Mouse (Mus musculus): ENCODE measurements around the gene Plgrkt. TPM values are rescaled to one million over a fixed set of nuclear protein-coding genes. Genes with fewer than 3 reads are reported as not detected.

Gene Plgrkt
- polyA plus RNA-seq, 1 experiment from 2014 or later: 71.9 TPM

DNA sequence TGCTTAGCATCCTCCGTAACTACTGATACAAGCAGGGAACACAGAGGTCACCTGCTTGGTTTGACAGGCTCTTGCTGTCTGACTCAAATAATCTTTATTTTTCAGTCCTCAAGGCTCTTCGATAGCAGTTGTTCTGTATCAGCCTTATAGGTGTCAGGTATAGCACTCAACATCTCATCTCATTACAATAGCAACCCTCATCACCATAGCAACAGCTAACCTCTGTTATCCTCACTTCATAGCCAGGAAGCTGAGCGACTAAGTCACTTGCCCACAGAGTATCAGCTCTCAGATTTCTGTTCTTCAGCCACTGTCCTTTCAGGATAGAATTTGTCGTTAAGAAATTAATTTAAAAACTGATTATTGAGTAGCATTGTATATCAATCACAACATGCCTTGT is 18.6 kb upstream of the Plgrkt start:
- H3K4me1 ChIP-seq (ENCODE audit: control insufficient read depth, insufficient read depth, low read depth, low read length): no peaks in the 10 kb centered on the region
- no peaks in the 10 kb centered on the region for H3K27me3 ChIP-seq (replicated peaks; ENCODE audit: control insufficient read depth, insufficient read depth, low read length)
- no peaks in the 10 kb centered on the region for H3K9me3 ChIP-seq (ENCODE audit: control insufficient read depth, low read length)
- 83% methylated on average over 4 of the region's 4 CpGs for WGBS
- no peaks in the 10 kb centered on the region for H3K36me3 ChIP-seq (ENCODE audit: control insufficient read depth, insufficient read depth, low read length)
- no peak overlapping the region for H3K9ac ChIP-seq (ENCODE audit: low read depth, low read length)
- ATAC-seq: no peak
- no peak overlapping the region for H3K27ac ChIP-seq (ENCODE audit: low read depth, low read length)
- H3K4me3 ChIP-seq (ENCODE audit: low read length): no peak overlapping the region
- no peak overlapping the region for H3K4me2 ChIP-seq (ENCODE audit: low read length)

DNA sequence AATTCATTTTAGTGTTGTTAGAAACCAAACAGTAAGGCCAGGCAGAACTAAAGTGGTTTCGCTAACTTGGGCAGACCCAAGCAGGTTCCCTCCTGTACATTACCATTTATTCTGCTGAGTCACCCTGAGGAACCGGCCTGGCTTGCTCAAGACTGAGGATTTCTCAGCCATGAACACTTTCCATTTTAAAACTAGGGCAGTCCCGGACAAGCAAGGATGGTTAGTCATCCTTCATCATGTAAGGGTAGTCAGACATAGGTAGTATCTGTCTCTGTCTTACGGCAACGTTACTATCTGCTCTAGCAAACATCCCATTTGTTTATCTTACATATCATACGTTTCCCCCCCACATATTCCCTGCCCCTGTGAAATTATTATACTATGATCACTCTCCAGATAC is 17.8 kb upstream of the Plgrkt start:
- ATAC-seq: no peak
- H3K27me3 ChIP-seq (replicated peaks; ENCODE audit: control insufficient read depth, insufficient read depth, low read length): no peaks in the 10 kb centered on the region
- no peak overlapping the region for H3K9ac ChIP-seq (ENCODE audit: low read depth, low read length)
- H3K4me2 ChIP-seq (ENCODE audit: low read length): no peak overlapping the region
- no peaks in the 10 kb centered on the region for H3K4me1 ChIP-seq (ENCODE audit: control insufficient read depth, insufficient read depth, low read depth, low read length)
- no peaks in the 10 kb centered on the region for H3K9me3 ChIP-seq (ENCODE audit: control insufficient read depth, low read length)
- WGBS: 89% methylated on average over 6 of the region's 6 CpGs
- H3K36me3 ChIP-seq (ENCODE audit: control insufficient read depth, insufficient read depth, low read length): no peaks in the 10 kb centered on the region
- no peak overlapping the region for H3K27ac ChIP-seq (ENCODE audit: low read depth, low read length)
- H3K4me3 ChIP-seq (ENCODE audit: low read length): no peak overlapping the region

DNA sequence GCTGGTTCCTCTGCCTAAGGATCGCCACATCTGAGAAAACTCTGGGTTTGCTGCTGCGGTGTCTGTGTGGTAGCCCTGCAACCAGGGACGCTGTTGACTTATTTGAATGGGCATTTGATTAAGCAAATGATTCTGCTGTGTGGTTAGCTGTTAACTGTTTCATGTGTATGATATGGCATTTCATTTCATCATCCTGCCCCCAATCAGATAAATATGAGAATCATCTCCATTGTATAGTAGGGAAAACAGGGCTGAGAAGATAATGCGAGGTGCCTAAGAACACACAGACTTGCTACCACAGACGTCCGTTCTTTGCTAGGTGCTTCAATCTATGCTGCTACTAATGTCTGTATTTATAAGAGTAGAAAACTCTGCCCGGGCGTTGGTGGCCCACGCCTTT is 17.2 kb upstream of the Plgrkt start:
- Histone ChIP-seq H3K4me1 (ENCODE audit: control insufficient read depth, insufficient read depth, low read depth, low read length) (no peaks in the 10 kb centered on the region), H3K9me3 (ENCODE audit: control insufficient read depth, low read length) (no peaks in the 10 kb centered on the region), H3K4me3 (ENCODE audit: low read length) (no peak overlapping the region), H3K9ac (ENCODE audit: low read depth, low read length) (no peak overlapping the region), H3K27me3 (replicated peaks; ENCODE audit: control insufficient read depth, insufficient read depth, low read length) (no peaks in the 10 kb centered on the region), H3K36me3 (ENCODE audit: control insufficient read depth, insufficient read depth, low read length) (no peaks in the 10 kb centered on the region), H3K27ac (ENCODE audit: low read depth, low read length) (no peak overlapping the region), H3K4me2 (ENCODE audit: low read length) (no peak overlapping the region)
- WGBS: 90% methylated on average over 9 of the region's 9 CpGs
- no peak for ATAC-seq

DNA sequence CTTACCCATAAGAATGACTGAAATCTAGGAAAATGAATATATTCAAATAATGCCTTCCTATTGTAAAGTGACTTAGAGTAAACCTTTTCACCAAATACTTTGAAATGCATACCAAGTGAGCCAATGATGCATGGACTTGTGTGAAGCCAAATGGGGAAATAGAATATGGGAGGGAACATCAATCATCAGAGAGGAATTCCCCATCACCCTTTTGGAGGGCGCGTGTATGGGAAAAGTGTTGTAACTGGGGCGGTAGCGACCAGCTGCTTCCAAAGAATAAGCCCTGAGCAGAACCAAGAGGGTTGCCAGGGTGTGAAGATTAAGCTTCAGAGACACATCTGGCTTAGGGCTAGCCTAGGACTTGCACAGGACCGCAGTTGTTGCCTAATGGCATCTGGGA is 16.2 kb upstream of the Plgrkt start:
- no peaks in the 10 kb centered on the region for H3K36me3 ChIP-seq (ENCODE audit: control insufficient read depth, insufficient read depth, low read length)
- H3K27ac ChIP-seq (ENCODE audit: low read depth, low read length): no peak overlapping the region
- no peak for ATAC-seq
- no peak overlapping the region for H3K9ac ChIP-seq (ENCODE audit: low read depth, low read length)
- H3K27me3 ChIP-seq (replicated peaks; ENCODE audit: control insufficient read depth, insufficient read depth, low read length): no peaks in the 10 kb centered on the region
- no peak overlapping the region for H3K4me2 ChIP-seq (ENCODE audit: low read length)
- H3K4me3 ChIP-seq (ENCODE audit: low read length): no peak overlapping the region
- no peaks in the 10 kb centered on the region for H3K4me1 ChIP-seq (ENCODE audit: control insufficient read depth, insufficient read depth, low read depth, low read length)
- H3K9me3 ChIP-seq (ENCODE audit: control insufficient read depth, low read length): no peaks in the 10 kb centered on the region
- 93% methylated on average over 5 of the region's 5 CpGs for WGBS

DNA sequence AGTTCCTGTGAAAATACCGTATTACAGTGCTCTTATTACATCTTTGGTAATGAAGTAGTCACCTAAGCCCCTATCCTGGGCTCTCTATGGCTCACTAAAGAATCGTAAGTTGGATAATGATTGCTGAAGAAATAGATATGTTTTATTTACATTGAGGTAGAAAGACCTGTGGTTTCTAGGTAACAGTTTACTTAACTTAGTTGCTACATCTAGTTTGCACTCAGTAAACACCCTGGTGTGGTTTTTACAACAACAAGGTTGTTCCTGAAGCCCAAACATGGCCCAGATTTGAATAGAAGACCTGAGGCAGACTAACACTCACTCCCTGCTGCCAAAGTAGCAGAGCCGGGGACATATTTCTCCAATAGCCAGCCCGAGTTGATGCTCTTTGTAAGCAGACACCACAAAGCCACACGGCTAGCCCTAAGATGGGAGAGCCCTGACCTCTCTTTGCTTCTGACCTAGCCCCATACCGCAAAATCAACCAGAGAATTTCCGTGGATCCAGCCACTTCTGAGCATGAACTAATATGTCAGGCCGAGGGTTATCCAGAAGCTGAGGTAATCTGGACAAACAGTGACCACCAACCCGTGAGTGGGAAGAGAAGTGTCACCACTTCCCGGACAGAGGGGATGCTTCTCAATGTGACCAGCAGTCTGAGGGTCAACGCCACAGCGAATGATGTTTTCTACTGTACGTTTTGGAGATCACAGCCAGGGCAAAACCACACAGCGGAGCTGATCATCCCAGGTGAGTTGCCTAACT is 12.8 kb upstream of the Plgrkt start:
- no peak overlapping the region for H3K4me2 ChIP-seq (ENCODE audit: low read length)
- WGBS: 91% methylated on average over 14 of the region's 14 CpGs

DNA sequence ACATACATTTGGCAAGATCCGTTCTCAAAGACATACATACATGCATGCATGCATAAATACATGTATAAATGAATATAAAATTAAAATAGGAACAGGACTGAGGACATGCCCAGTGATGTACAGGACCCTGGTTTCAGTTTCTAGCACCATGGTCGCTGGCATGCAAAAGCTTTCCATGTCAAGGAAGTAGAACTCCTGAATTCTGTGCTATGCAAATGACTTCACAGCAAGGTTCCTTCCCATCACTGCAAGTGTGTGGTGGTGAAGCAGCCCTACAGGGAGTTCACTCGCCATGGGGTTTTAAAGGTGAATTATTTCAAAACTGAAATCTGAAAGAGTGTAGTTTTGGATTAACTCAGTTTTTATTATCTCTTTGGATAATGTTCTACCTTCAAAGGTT is 9.2 kb upstream of the Plgrkt start:
- H3K27me3 ChIP-seq (replicated peaks; ENCODE audit: control insufficient read depth, insufficient read depth, low read length): no peaks in the 10 kb centered on the region

More for the DNA sequence above, 12.8 kb upstream of the Plgrkt start:
- no peaks in the 10 kb centered on the region for H3K27me3 ChIP-seq (replicated peaks; ENCODE audit: control insufficient read depth, insufficient read depth, low read length)
- no peak overlapping the region for H3K9ac ChIP-seq (ENCODE audit: low read depth, low read length)
- H3K27ac ChIP-seq (ENCODE audit: low read depth, low read length): no peak overlapping the region
- no peak for ATAC-seq
- H3K9me3 ChIP-seq (ENCODE audit: control insufficient read depth, low read length): no peaks in the 10 kb centered on the region
- H3K36me3 ChIP-seq (ENCODE audit: control insufficient read depth, insufficient read depth, low read length): no peaks in the 10 kb centered on the region
- no peak overlapping the region for H3K4me3 ChIP-seq (ENCODE audit: low read length)
- no peaks in the 10 kb centered on the region for H3K4me1 ChIP-seq (ENCODE audit: control insufficient read depth, insufficient read depth, low read depth, low read length)

GRCm38 (mm10) chr19:29374947-29375346 is 7.8 kb upstream of the Plgrkt start:
- 92% methylated on average over 9 of the region's 9 CpGs for WGBS
- Histone ChIP-seq H3K9me3 (ENCODE audit: control insufficient read depth, low read length) (no peaks in the 10 kb centered on the region), H3K4me1 (ENCODE audit: control insufficient read depth, insufficient read depth, low read depth, low read length) (no peaks in the 10 kb centered on the region), H3K9ac (ENCODE audit: low read depth, low read length) (no peak overlapping the region), H3K36me3 (ENCODE audit: control insufficient read depth, insufficient read depth, low read length) (no peaks in the 10 kb centered on the region), H3K27ac (ENCODE audit: low read depth, low read length) (no peak overlapping the region), H3K4me3 (ENCODE audit: low read length) (no peak overlapping the region), H3K27me3 (replicated peaks; ENCODE audit: control insufficient read depth, insufficient read depth, low read length) (no peaks in the 10 kb centered on the region), H3K4me2 (ENCODE audit: low read length) (no peak overlapping the region)
- no peak for ATAC-seq

More for the DNA sequence above, 9.2 kb upstream of the Plgrkt start:
- ATAC-seq: no peak
- Histone ChIP-seq H3K36me3 (ENCODE audit: control insufficient read depth, insufficient read depth, low read length) (no peaks in the 10 kb centered on the region), H3K9ac (ENCODE audit: low read depth, low read length) (no peak overlapping the region), H3K9me3 (ENCODE audit: control insufficient read depth, low read length) (no peaks in the 10 kb centered on the region), H3K4me2 (ENCODE audit: low read length) (no peak overlapping the region), H3K4me3 (ENCODE audit: low read length) (no peak overlapping the region), H3K4me1 (ENCODE audit: control insufficient read depth, insufficient read depth, low read depth, low read length) (no peaks in the 10 kb centered on the region), H3K27ac (ENCODE audit: low read depth, low read length) (no peak overlapping the region)
- 69% methylated on average over 3 of the region's 3 CpGs for WGBS

DNA sequence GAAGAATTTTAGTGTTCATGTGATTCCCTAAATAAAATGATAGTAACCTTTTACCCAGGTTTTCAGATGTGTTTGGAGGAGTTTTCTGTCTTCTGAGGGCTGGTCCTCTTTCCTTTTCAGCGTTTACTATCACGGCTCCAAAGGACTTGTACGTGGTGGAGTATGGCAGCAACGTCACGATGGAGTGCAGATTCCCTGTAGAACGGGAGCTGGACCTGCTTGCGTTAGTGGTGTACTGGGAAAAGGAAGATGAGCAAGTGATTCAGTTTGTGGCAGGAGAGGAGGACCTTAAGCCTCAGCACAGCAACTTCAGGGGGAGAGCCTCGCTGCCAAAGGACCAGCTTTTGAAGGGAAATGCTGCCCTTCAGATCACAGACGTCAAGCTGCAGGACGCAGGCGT is 6.2 kb upstream of the Plgrkt start:
- WGBS: 38% methylated on average over 11 of the region's 11 CpGs

GRCm38 (mm10) chr19:29372621-29373020 is 5.4 kb upstream of the Plgrkt start:
- no peak for ATAC-seq
- Histone ChIP-seq H3K36me3 (ENCODE audit: control insufficient read depth, insufficient read depth, low read length) (no peaks in the 10 kb centered on the region), H3K4me1 (ENCODE audit: control insufficient read depth, insufficient read depth, low read depth, low read length) (peaks cover under 1% of the 10 kb centered on the region), H3K9me3 (ENCODE audit: control insufficient read depth, low read length) (no peaks in the 10 kb centered on the region), H3K4me2 (ENCODE audit: low read length) (no peak overlapping the region), H3K27me3 (replicated peaks; ENCODE audit: control insufficient read depth, insufficient read depth, low read length) (no peaks in the 10 kb centered on the region), H3K4me3 (ENCODE audit: low read length) (no peak overlapping the region), H3K9ac (ENCODE audit: low read depth, low read length) (no peak overlapping the region), H3K27ac (ENCODE audit: low read depth, low read length) (no peak overlapping the region)
- 95% methylated on average over 3 of the region's 3 CpGs for WGBS

More for the DNA sequence above, 6.2 kb upstream of the Plgrkt start:
- H3K9me3 ChIP-seq (ENCODE audit: control insufficient read depth, low read length): no peaks in the 10 kb centered on the region
- H3K27ac ChIP-seq (ENCODE audit: low read depth, low read length): no peak overlapping the region
- H3K27me3 ChIP-seq (replicated peaks; ENCODE audit: control insufficient read depth, insufficient read depth, low read length): no peaks in the 10 kb centered on the region
- peak overlapping the region; percentile 48 for H3K4me2 ChIP-seq (ENCODE audit: low read length)
- no peaks in the 10 kb centered on the region for H3K4me1 ChIP-seq (ENCODE audit: control insufficient read depth, insufficient read depth, low read depth, low read length)
- H3K4me3 ChIP-seq (ENCODE audit: low read length): peak overlapping the region; percentile 3; the same call in 1 of the 2 replicates
- H3K9ac ChIP-seq (ENCODE audit: low read depth, low read length): peak overlapping the region; percentile 41; the same call in 1 of the 2 replicates
- H3K36me3 ChIP-seq (ENCODE audit: control insufficient read depth, insufficient read depth, low read length): no peaks in the 10 kb centered on the region
- ATAC-seq: no peak

Measured in hindbrain, embryonic 16.5 days (tissue).